22 mouse cellular contexts compared by ENCODE assay signal in genomic region chr13:36919737-36920136, GRCm38 (mm10).
DNase-seq lines count a peak whose midpoint lies in the region; ATAC-seq lines count a peak whose summit lies in the region.
"Had no signal": no experiment of that assay in that cellular context is flagged by ENCODE, and none has a peak within 500 bp of the region (broad histone marks: within the 10 kb centered on the region; RNA-seq: fewer than 3 reads in every experiment).

No protein-coding gene starts in this region.

- no peak overlapping the region for H3K27ac ChIP-seq in hindbrain, embryonic 16.5 days (ENCODE audit: low read depth, low read length)
- no peak overlapping the region for H3K27ac ChIP-seq in hindbrain, embryonic 11.5 days (ENCODE audit: low read depth, low read length)
- H3K27ac ChIP-seq in midbrain, embryonic 15.5 days: no peak overlapping the region
- no peak overlapping the region for H3K27ac ChIP-seq in midbrain, embryonic 16.5 days (ENCODE audit: low read length)
- H3K27ac ChIP-seq in forebrain, embryonic 16.5 days (ENCODE audit: low read length): no peak overlapping the region
- H3K27ac ChIP-seq: embryonic facial prominence, embryonic 12.5 days; heart, embryonic 10.5 days; hindbrain, embryonic 14.5 days had no signal

- no peaks in the 10 kb centered on the region for H3K27me3 ChIP-seq in hindbrain, embryonic 16.5 days (replicated peaks; ENCODE audit: control insufficient read depth, insufficient read depth, low read length)
- no peaks in the 10 kb centered on the region for H3K27me3 ChIP-seq in hindbrain, embryonic 11.5 days (ENCODE audit: control insufficient read depth, insufficient read depth, low read length)
- H3K27me3 ChIP-seq in midbrain, embryonic 15.5 days (replicated peaks): no peaks in the 10 kb centered on the region
- no peaks in the 10 kb centered on the region for H3K27me3 ChIP-seq in midbrain, embryonic 16.5 days (ENCODE audit: control insufficient read depth, insufficient read depth, low read depth, low read length)
- no peaks in the 10 kb centered on the region for H3K27me3 ChIP-seq in forebrain, embryonic 16.5 days (replicated peaks; ENCODE audit: control insufficient read depth, insufficient read depth, low read length)
- H3K27me3 ChIP-seq: CH12.LX; embryonic facial prominence, embryonic 12.5 days had no signal

- no peaks in the 10 kb centered on the region for H3K9me3 ChIP-seq in hindbrain, embryonic 16.5 days (ENCODE audit: control insufficient read depth, low read length)
- no peaks in the 10 kb centered on the region for H3K9me3 ChIP-seq in hindbrain, embryonic 11.5 days (ENCODE audit: control insufficient read depth, low read length)
- no peaks in the 10 kb centered on the region for H3K9me3 ChIP-seq in midbrain, embryonic 15.5 days
- no peaks in the 10 kb centered on the region for H3K9me3 ChIP-seq in midbrain, embryonic 16.5 days (replicated peaks; ENCODE audit: control insufficient read depth, low read length, poor library complexity, severe bottlenecking)
- H3K9me3 ChIP-seq in forebrain, embryonic 16.5 days (ENCODE audit: control insufficient read depth, low read length): no peaks in the 10 kb centered on the region
- H3K9me3 ChIP-seq: embryonic facial prominence, embryonic 12.5 days; heart, embryonic 10.5 days had no signal

- ATAC-seq in hindbrain, embryonic 16.5 days: 0 out of 2 replicates have a peak, but pooled peaks have one; percentile 45
- ATAC-seq in hindbrain, embryonic 11.5 days (ENCODE audit: low FRiP score): no peak
- 0 out of 2 replicates have a peak, but pooled peaks have one; percentile 39 for ATAC-seq in midbrain, embryonic 15.5 days (replicated peaks)
- no peak for ATAC-seq in midbrain, embryonic 16.5 days
- peak; percentile 69; the same call in 1 of the 2 replicates for ATAC-seq in forebrain, embryonic 16.5 days
- ATAC-seq: activated CD4-positive, CD25-positive, alpha-beta regulatory T cell, adult 4 months; inflammation-experienced regulatory T-cells, adult 6 months; intestine, postnatal 0 days; Patski had no signal

- DNase-seq in cerebellum, postnatal 25 days: peak; percentile 11 to 22
- no peak for DNase-seq in cerebellum, adult 18-20 months
- no peak for DNase-seq in hindbrain, embryonic 11.5 days (ENCODE audit: low spot score)
- DNase-seq: adrenal gland, postnatal 14 days; cerebellum, adult 9-10 months; gastrocnemius, postnatal 36 days; heart, adult 11 months; heart, postnatal 10 days; heart, postnatal 4 days; kidney, adult 8-10 months had no signal

- H3K36me3 ChIP-seq in hindbrain, embryonic 16.5 days (ENCODE audit: control insufficient read depth, insufficient read depth, low read length): no peaks in the 10 kb centered on the region
- no peaks in the 10 kb centered on the region for H3K36me3 ChIP-seq in hindbrain, embryonic 11.5 days (ENCODE audit: control insufficient read depth, insufficient read depth, low read length)
- no peaks in the 10 kb centered on the region for H3K36me3 ChIP-seq in midbrain, embryonic 15.5 days (replicated peaks)
- H3K36me3 ChIP-seq in midbrain, embryonic 16.5 days (ENCODE audit: control insufficient read depth, insufficient read depth, low read length): no peaks in the 10 kb centered on the region
- H3K36me3 ChIP-seq in forebrain, embryonic 16.5 days (ENCODE audit: control insufficient read depth, insufficient read depth): no peaks in the 10 kb centered on the region
- H3K36me3 ChIP-seq: embryonic facial prominence, embryonic 12.5 days; heart, embryonic 10.5 days had no signal

- no peak overlapping the region for H3K4me3 ChIP-seq in hindbrain, embryonic 16.5 days (ENCODE audit: low read length)
- no peak overlapping the region for H3K4me3 ChIP-seq in hindbrain, embryonic 11.5 days (ENCODE audit: low read depth, low read length)
- no peak overlapping the region for H3K4me3 ChIP-seq in midbrain, embryonic 15.5 days
- no peak overlapping the region for H3K4me3 ChIP-seq in midbrain, embryonic 16.5 days (ENCODE audit: low read depth, low read length)
- H3K4me3 ChIP-seq in forebrain, embryonic 16.5 days (replicated peaks; ENCODE audit: low read length): no peak overlapping the region
- H3K4me3 ChIP-seq: embryonic facial prominence, embryonic 12.5 days; heart, embryonic 10.5 days had no signal

- H3K4me1 ChIP-seq in hindbrain, embryonic 16.5 days (ENCODE audit: control insufficient read depth, insufficient read depth, low read depth, low read length): no peaks in the 10 kb centered on the region
- H3K4me1 ChIP-seq in hindbrain, embryonic 11.5 days (replicated peaks; ENCODE audit: control insufficient read depth, insufficient read depth, low read length): no peaks in the 10 kb centered on the region
- no peaks in the 10 kb centered on the region for H3K4me1 ChIP-seq in midbrain, embryonic 15.5 days
- H3K4me1 ChIP-seq in midbrain, embryonic 16.5 days (ENCODE audit: control insufficient read depth, insufficient read depth, low read length): no peaks in the 10 kb centered on the region
- no peaks in the 10 kb centered on the region for H3K4me1 ChIP-seq in forebrain, embryonic 16.5 days (replicated peaks; ENCODE audit: control insufficient read depth, insufficient read depth, low read length)
- H3K4me1 ChIP-seq: embryonic facial prominence, embryonic 12.5 days; heart, embryonic 10.5 days had no signal

- 49% methylated on average over 4 of the region's 4 CpGs for WGBS in hindbrain, embryonic 16.5 days
- WGBS in hindbrain, embryonic 11.5 days: 73% methylated on average over 4 of the region's 4 CpGs
- WGBS in midbrain, embryonic 15.5 days: 54% methylated on average over 4 of the region's 4 CpGs
- 55% methylated on average over 4 of the region's 4 CpGs for WGBS in midbrain, embryonic 16.5 days
- 50% methylated on average over 4 of the region's 4 CpGs for WGBS in forebrain, embryonic 16.5 days

- H3K9ac ChIP-seq in hindbrain, embryonic 16.5 days (ENCODE audit: low read depth, low read length): no peak overlapping the region
- H3K9ac ChIP-seq in hindbrain, embryonic 11.5 days (ENCODE audit: low read depth, low read length): no peak overlapping the region
- H3K9ac ChIP-seq in midbrain, embryonic 15.5 days: no peak overlapping the region
- H3K9ac ChIP-seq in midbrain, embryonic 16.5 days (ENCODE audit: low read depth, low read length): no peak overlapping the region
- H3K9ac ChIP-seq in forebrain, embryonic 16.5 days (replicated peaks; ENCODE audit: low read depth, low read length): no peak overlapping the region
- H3K9ac ChIP-seq: embryonic facial prominence, embryonic 12.5 days; hindbrain, embryonic 14.5 days had no signal

- no peak overlapping the region for H3K4me2 ChIP-seq in hindbrain, embryonic 16.5 days (ENCODE audit: low read length)
- no peak overlapping the region for H3K4me2 ChIP-seq in hindbrain, embryonic 11.5 days (replicated peaks; ENCODE audit: low read depth, low read length)
- H3K4me2 ChIP-seq in midbrain, embryonic 15.5 days: no peak overlapping the region
- H3K4me2 ChIP-seq in midbrain, embryonic 16.5 days (ENCODE audit: low read length): no peak overlapping the region
- no peak overlapping the region for H3K4me2 ChIP-seq in forebrain, embryonic 16.5 days (ENCODE audit: low read length)
- H3K4me2 ChIP-seq: embryonic facial prominence, embryonic 12.5 days; hindbrain, embryonic 14.5 days had no signal

Comparison
In these comparisons a context has a peak if more than half of its experiments do, and no peak if none do; other contexts are left out.
1. DNase-seq: peak in cerebellum, postnatal 25 days (2 of 2); none in cerebellum, adult 18-20 months (0 of 2) and hindbrain, embryonic 11.5 days (single experiment).
2. ATAC-seq: peak in hindbrain, embryonic 16.5 days (single experiment), midbrain, embryonic 15.5 days (single experiment) and forebrain, embryonic 16.5 days (single experiment); none in hindbrain, embryonic 11.5 days (single experiment) and midbrain, embryonic 16.5 days (single experiment).